In the genomic region with DNA sequence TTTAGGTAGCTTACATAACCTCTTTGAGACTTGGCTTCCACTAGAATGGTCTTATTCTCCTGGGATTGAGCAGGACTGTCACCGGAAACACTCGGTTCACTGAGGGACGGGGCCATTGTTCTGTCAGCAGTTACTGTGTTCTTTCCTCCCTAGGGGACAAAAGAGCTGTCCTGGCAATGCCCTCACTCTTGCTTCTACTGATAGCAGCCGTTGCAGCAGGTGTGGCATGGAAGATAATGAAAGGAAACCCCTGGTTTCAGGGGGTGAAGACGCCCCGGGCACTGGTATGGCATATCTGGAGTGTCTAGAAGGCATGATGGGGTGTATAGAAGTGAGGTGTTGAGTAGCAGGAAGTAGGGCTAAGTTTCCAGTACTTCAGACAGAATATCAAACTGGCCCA, we compare ENCODE assay signal across 19 mouse cellular contexts. TPM values are rescaled to one million over a fixed set of nuclear protein-coding genes. Genes with fewer than 3 reads are reported as not detected.
DNase-seq lines count a peak whose midpoint lies in the region; ATAC-seq and TF ChIP-seq lines count a peak whose summit lies in the region.
"Had no signal": no experiment of that assay in that cellular context is flagged by ENCODE, and none has a peak within 500 bp of the region (broad histone marks: within the 10 kb centered on the region; RNA-seq: fewer than 3 reads in every experiment).

No protein-coding gene starts in this region.

- H3K9me3 ChIP-seq in kidney, embryonic 14.5 days (ENCODE audit: control insufficient read depth, low read length), result no peaks in the 10 kb centered on the region
- H3K9me3 ChIP-seq in liver, postnatal 0 days (ENCODE audit: low read length), result no peaks in the 10 kb centered on the region
- H3K9me3 ChIP-seq in forebrain, embryonic 13.5 days (replicated peaks), result no peaks in the 10 kb centered on the region
- H3K9me3 ChIP-seq in hindbrain, embryonic 11.5 days (ENCODE audit: control insufficient read depth, low read length), result no peaks in the 10 kb centered on the region
- H3K9me3 ChIP-seq: forebrain, embryonic 15.5 days; heart, embryonic 13.5 days; hindbrain, embryonic 15.5 days; midbrain, embryonic 13.5 days had no signal

- 0 out of 2 replicates have a peak overlapping the region, but pooled peaks have one; percentile 13 for H3K27ac ChIP-seq in kidney, adult 2 months (ENCODE audit: insufficient read depth, low read depth, low read length)
- no peak overlapping the region for H3K27ac ChIP-seq in kidney, embryonic 14.5 days (ENCODE audit: low read depth, low read length)
- H3K27ac ChIP-seq in liver, postnatal 0 days (ENCODE audit: low read depth), result no peak overlapping the region
- no peak overlapping the region for H3K27ac ChIP-seq in forebrain, embryonic 13.5 days
- no peak overlapping the region for H3K27ac ChIP-seq in hindbrain, embryonic 11.5 days (ENCODE audit: low read depth, low read length)
- H3K27ac ChIP-seq: forebrain, embryonic 15.5 days; heart, embryonic 13.5 days; hindbrain, embryonic 15.5 days; midbrain, embryonic 13.5 days had no signal

- no peak for TF ChIP-seq CTCF in kidney, adult 2 months (conservative IDR thresholded peaks at IDR 0.05; ENCODE audit: insufficient read depth, insufficient read length, low read depth, low read length)
- TF ChIP-seq CTCF in liver, postnatal 0 days (IDR thresholded peaks at IDR 0.05; ENCODE audit: low read depth), result no peak

- no peaks in the 10 kb centered on the region; the same call in 1 of the 2 replicates for H3K36me3 ChIP-seq in kidney, adult 2 months (ENCODE audit: control insufficient read depth, insufficient read depth, low read length)
- H3K36me3 ChIP-seq in kidney, embryonic 14.5 days (ENCODE audit: control insufficient read depth, insufficient read depth, low read length), result no peaks in the 10 kb centered on the region
- H3K36me3 ChIP-seq in liver, postnatal 0 days (replicated peaks; ENCODE audit: insufficient read depth, low read length), result no peaks in the 10 kb centered on the region
- no peaks in the 10 kb centered on the region for H3K36me3 ChIP-seq in forebrain, embryonic 13.5 days (ENCODE audit: poor library complexity, severe bottlenecking)
- H3K36me3 ChIP-seq in hindbrain, embryonic 11.5 days (ENCODE audit: control insufficient read depth, insufficient read depth, low read length), result no peaks in the 10 kb centered on the region
- H3K36me3 ChIP-seq: forebrain, embryonic 15.5 days; heart, embryonic 13.5 days; hindbrain, embryonic 15.5 days; midbrain, embryonic 13.5 days had no signal

- ATAC-seq in kidney, embryonic 14.5 days (ENCODE audit: low FRiP score, low TSS enrichment), result no peak
- ATAC-seq in common myeloid progenitor, adult 5-6 weeks (replicated peaks; ENCODE audit: low read depth, poor library complexity, severe bottlenecking), result peak; percentile 55
- ATAC-seq in liver, postnatal 0 days, result peak; percentile 22; the same call in 1 of the 2 replicates
- ATAC-seq in forebrain, embryonic 13.5 days, result no peak
- no peak for ATAC-seq in cerebellum, adult (ENCODE audit: insufficient number of reproducible peaks, low FRiP score, low TSS enrichment)
- no peak for ATAC-seq in hindbrain, embryonic 11.5 days (ENCODE audit: low FRiP score)
- ATAC-seq: forebrain, embryonic 15.5 days; midbrain, embryonic 13.5 days had no signal

- H3K27me3 ChIP-seq in kidney, adult 2 months (replicated peaks; ENCODE audit: control insufficient read depth, insufficient read depth, low read length), result no peaks in the 10 kb centered on the region
- no peaks in the 10 kb centered on the region; the same call in 1 of the 2 replicates for H3K27me3 ChIP-seq in kidney, embryonic 14.5 days (ENCODE audit: control insufficient read depth, insufficient read depth, low read length)
- no peaks in the 10 kb centered on the region for H3K27me3 ChIP-seq in liver, postnatal 0 days (ENCODE audit: insufficient read depth, low read length)
- H3K27me3 ChIP-seq in forebrain, embryonic 13.5 days, result no peaks in the 10 kb centered on the region
- H3K27me3 ChIP-seq in hindbrain, embryonic 11.5 days (ENCODE audit: control insufficient read depth, insufficient read depth, low read length), result no peaks in the 10 kb centered on the region
- H3K27me3 ChIP-seq: forebrain, embryonic 15.5 days; hindbrain, embryonic 15.5 days had no signal

- peak; percentile 71 for DNase-seq in kidney, adult 2 months
- DNase-seq in kidney, postnatal 10 days, result peak; percentile 35
- DNase-seq in liver, postnatal 0 days, result no peak
- DNase-seq in hindbrain, embryonic 11.5 days (ENCODE audit: low spot score), result no peak
- DNase-seq: adrenal gland, postnatal 25 days; cerebellum, postnatal 10 days; lung, adult 18-20 months; lung, postnatal 36 days; spleen, adult 18-20 months; thymus, postnatal 36 days had no signal

- no peak overlapping the region for H3K4me3 ChIP-seq in kidney, adult 2 months (ENCODE audit: insufficient read depth, low read depth, low read length)
- no peak overlapping the region for H3K4me3 ChIP-seq in kidney, embryonic 14.5 days (ENCODE audit: low read length)
- H3K4me3 ChIP-seq in liver, postnatal 0 days (ENCODE audit: low read depth, low read length), result no peak overlapping the region
- no peak overlapping the region for H3K4me3 ChIP-seq in forebrain, embryonic 13.5 days
- H3K4me3 ChIP-seq in hindbrain, embryonic 11.5 days (ENCODE audit: low read depth, low read length), result no peak overlapping the region
- H3K4me3 ChIP-seq: forebrain, embryonic 15.5 days; heart, embryonic 13.5 days; hindbrain, embryonic 15.5 days; midbrain, embryonic 13.5 days had no signal

- H3K4me1 ChIP-seq in kidney, adult 2 months (ENCODE audit: control insufficient read depth, insufficient read depth, low read length), result no peaks in the 10 kb centered on the region
- H3K4me1 ChIP-seq in kidney, embryonic 14.5 days (ENCODE audit: control insufficient read depth, insufficient read depth, low read length), result peaks cover 2% of the 10 kb centered on the region; the same call in 1 of the 2 replicates
- H3K4me1 ChIP-seq in liver, postnatal 0 days (ENCODE audit: insufficient read depth), result peaks cover 16% of the 10 kb centered on the region
- no peaks in the 10 kb centered on the region for H3K4me1 ChIP-seq in forebrain, embryonic 13.5 days
- no peaks in the 10 kb centered on the region for H3K4me1 ChIP-seq in hindbrain, embryonic 11.5 days (replicated peaks; ENCODE audit: control insufficient read depth, insufficient read depth, low read length)
- H3K4me1 ChIP-seq: forebrain, embryonic 15.5 days; hindbrain, embryonic 15.5 days; midbrain, embryonic 13.5 days had no signal

- no peak overlapping the region for H3K4me2 ChIP-seq in kidney, embryonic 14.5 days (replicated peaks; ENCODE audit: low read depth, low read length)
- H3K4me2 ChIP-seq in liver, postnatal 0 days (ENCODE audit: low read depth, low read length), result no peak overlapping the region; the same call in 1 of the 2 replicates
- H3K4me2 ChIP-seq in forebrain, embryonic 13.5 days, result no peak overlapping the region
- H3K4me2 ChIP-seq in hindbrain, embryonic 11.5 days (replicated peaks; ENCODE audit: low read depth, low read length), result no peak overlapping the region
- H3K4me2 ChIP-seq: forebrain, embryonic 15.5 days; heart, embryonic 13.5 days; hindbrain, embryonic 15.5 days; midbrain, embryonic 13.5 days had no signal

- peak; percentile 83 for TF ChIP-seq EP300 in liver, postnatal 0 days (IDR thresholded peaks at IDR 0.05; ENCODE audit: low read depth)

- 57% methylated on average over 6 of the region's 6 CpGs for WGBS in kidney, adult 2 months
- 68% methylated on average over 6 of the region's 6 CpGs for WGBS in kidney, embryonic 14.5 days
- 27% methylated on average over 6 of the region's 6 CpGs for WGBS in liver, postnatal 0 days (ENCODE audit: insufficient replicate concordance)
- WGBS in forebrain, embryonic 13.5 days, result 42% methylated on average over 6 of the region's 6 CpGs
- WGBS in hindbrain, embryonic 11.5 days, result 44% methylated on average over 6 of the region's 6 CpGs

- no peak for TF ChIP-seq POLR2A in kidney, adult 2 months (IDR thresholded peaks at IDR 0.05; ENCODE audit: low read depth, low read length)

- no peak overlapping the region for H3K9ac ChIP-seq in kidney, embryonic 14.5 days (ENCODE audit: low read depth, low read length)
- no peak overlapping the region for H3K9ac ChIP-seq in liver, postnatal 0 days (replicated peaks)
- H3K9ac ChIP-seq in forebrain, embryonic 13.5 days, result no peak overlapping the region
- H3K9ac ChIP-seq in hindbrain, embryonic 11.5 days (ENCODE audit: low read depth, low read length), result no peak overlapping the region
- H3K9ac ChIP-seq: forebrain, embryonic 15.5 days; heart, embryonic 13.5 days; hindbrain, embryonic 15.5 days; midbrain, embryonic 13.5 days had no signal

RNA-seq across cellular contexts. Expression of gene Ifnlr1, which starts 17.9 kb away (rescaled TPM):
- 2.2 TPM in 2 replicates for polyA plus RNA-seq in kidney, adult 2 months (2012; rRNA removed)
- polyA plus RNA-seq in kidney, embryonic 14.5 days (2014; fragmentation: Nextera tagmentation; extraction: Ambion mirVana), result 0.46 and 1.1 TPM in 2 replicates
- 0.29 TPM in 1 of 2 replicates, not detected in the other for total RNA-seq in common myeloid progenitor, adult 5-6 weeks (2017)
- polyA plus RNA-seq in liver, postnatal 0 days (2015; fragmentation: Nextera tagmentation; extraction: Ambion mirVana), result 0.22 and 0.30 TPM in 2 replicates
- 0.13 TPM in 2 replicates for polyA plus RNA-seq in forebrain, embryonic 13.5 days (2015; fragmentation: Nextera tagmentation; extraction: Ambion mirVana)
- 0.25 and 0.71 TPM in 2 replicates for polyA plus RNA-seq in hindbrain, embryonic 11.5 days (2014; fragmentation: Nextera tagmentation; extraction: Ambion mirVana)

RNA-seq across cellular contexts. Expression of gene Il22ra1, which starts 24.0 kb away (rescaled TPM):
- polyA plus RNA-seq in kidney, adult 2 months (2012; rRNA removed), result 3.0 and 4.1 TPM in 2 replicates
- not detected in 2 replicates for polyA plus RNA-seq in kidney, embryonic 14.5 days (2014; fragmentation: Nextera tagmentation; extraction: Ambion mirVana)
- total RNA-seq in common myeloid progenitor, adult 5-6 weeks (2017), result not detected in 2 replicates
- 0.25 and 0.39 TPM in 2 replicates for polyA plus RNA-seq in liver, postnatal 0 days (2015; fragmentation: Nextera tagmentation; extraction: Ambion mirVana)
- polyA plus RNA-seq in forebrain, embryonic 13.5 days (2015; fragmentation: Nextera tagmentation; extraction: Ambion mirVana), result not detected in 2 replicates
- not detected in 2 replicates for polyA plus RNA-seq in hindbrain, embryonic 11.5 days (2014; fragmentation: Nextera tagmentation; extraction: Ambion mirVana)
- total RNA-seq: gastrocnemius, adult 18-20 months had no signal
- polyA plus RNA-seq: forebrain, embryonic 15.5 days; heart, embryonic 13.5 days; hindbrain, embryonic 15.5 days; midbrain, embryonic 13.5 days had no signal

RNA-seq across cellular contexts. Expression of gene Myom3, which starts 55.5 kb away (rescaled TPM):
- polyA plus RNA-seq in kidney, adult 2 months (2012; rRNA removed), result 0.10 and 1.5 TPM in 2 replicates
- polyA plus RNA-seq in kidney, embryonic 14.5 days (2014; fragmentation: Nextera tagmentation; extraction: Ambion mirVana), result 0.06 and 0.35 TPM in 2 replicates
- total RNA-seq in common myeloid progenitor, adult 5-6 weeks (2017), result not detected in 2 replicates
- polyA plus RNA-seq in liver, postnatal 0 days (2015; fragmentation: Nextera tagmentation; extraction: Ambion mirVana), result 0.02 and 0.11 TPM in 2 replicates
- polyA plus RNA-seq in forebrain, embryonic 13.5 days (2015; fragmentation: Nextera tagmentation; extraction: Ambion mirVana), result 0.09 TPM in 1 of 2 replicates, not detected in the other
- 0.22 and 0.25 TPM in 2 replicates for polyA plus RNA-seq in hindbrain, embryonic 11.5 days (2014; fragmentation: Nextera tagmentation; extraction: Ambion mirVana)

Comparison
In these comparisons a context has a peak if more than half of its experiments do, and no peak if none do; other contexts are left out.
1. DNase-seq: peak in kidney, adult 2 months (single experiment) and kidney, postnatal 10 days (single experiment); none in liver, postnatal 0 days (single experiment) and hindbrain, embryonic 11.5 days (single experiment).
2. ATAC-seq: peak in common myeloid progenitor, adult 5-6 weeks (single experiment) and liver, postnatal 0 days (single experiment); none in kidney, embryonic 14.5 days (single experiment), forebrain, embryonic 13.5 days (single experiment), cerebellum, adult (single experiment) and hindbrain, embryonic 11.5 days (single experiment).